Mouse (Mus musculus): Measurements from ENCODE around the gene Gm5868. TPM values are rescaled to one million over a fixed set of nuclear protein-coding genes. Genes with fewer than 3 reads are reported as not detected.

Gm5868 gene
- not detected for total RNA-seq (2023)

GRCm38 (mm10) chr5:72587192-72587681, at the start of gene Gm5868:
TSS of gene Gm5868 (minus strand) at chr5:72587551.

DNA sequence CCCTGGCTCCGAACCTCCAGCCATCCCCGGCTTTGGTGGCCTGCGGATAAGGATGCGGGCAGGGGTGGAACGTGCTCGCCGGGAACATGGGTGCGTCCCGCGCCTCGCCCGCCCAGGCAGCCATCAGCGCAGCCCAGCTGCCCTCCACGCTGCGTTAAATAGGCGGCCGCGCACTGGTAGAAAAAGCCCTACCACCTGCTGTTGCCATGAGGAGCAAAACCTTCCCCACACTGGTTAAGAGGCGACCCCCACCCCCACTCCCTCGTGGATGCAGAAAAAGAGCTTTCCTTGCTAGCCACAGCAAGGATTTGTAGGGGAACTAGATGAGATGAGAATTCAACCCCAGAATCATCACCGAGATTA, 6.4 kb downstream of the Gm5868 start, which contains the start of gene Zar1:
Gene Zar1, minus strand, starts transcription at position 285 of the 363 bp plus-strand sequence.

DNA sequence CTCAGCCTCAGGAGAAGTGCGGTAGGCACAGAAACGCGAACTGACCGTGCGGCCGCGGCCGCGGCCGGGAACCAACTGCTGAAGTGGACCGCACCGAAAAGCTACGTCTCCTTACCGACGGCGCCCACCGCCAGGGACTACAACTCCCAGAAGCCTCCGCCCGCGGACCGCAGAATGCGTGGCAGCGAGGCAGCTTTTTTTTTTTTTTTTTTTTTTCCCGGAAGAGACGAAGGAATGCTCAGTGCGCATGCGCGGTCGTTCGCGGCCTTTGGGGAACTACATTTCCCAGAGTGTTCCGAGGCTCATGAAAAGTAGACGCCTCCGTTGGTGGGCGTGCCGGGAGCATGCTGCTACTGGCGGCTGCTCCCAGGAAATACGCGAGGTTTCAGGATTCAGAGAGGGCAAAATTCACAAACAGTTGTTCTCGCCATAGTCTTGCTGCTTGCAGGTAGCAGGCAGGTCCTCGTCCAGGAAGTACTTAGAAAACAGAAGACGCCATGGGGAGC, 27.8 kb downstream of the Gm5868 start, which contains the start of gene Nfxl1:
Gene Nfxl1, minus strand, starts transcription at position 141 of the 506 bp plus-strand sequence.

Other genes with a start within 250 kb of the Gm5868 start
- gene Corin, start 83.1 kb downstream of the Gm5868 start, total RNA-seq (2023): not detected
- gene Nfxl1, start 27.9 kb downstream of the Gm5868 start, total RNA-seq (2023): 9.3 TPM
- not detected for gene Zar1, start 6.3 kb downstream of the Gm5868 start, total RNA-seq (2023)
- gene Cnga1, start 56.7 kb upstream of the Gm5868 start, total RNA-seq (2023): 8.1 TPM
- 5.1 TPM for gene Nipal1, start 60.2 kb upstream of the Gm5868 start, total RNA-seq (2023)
- 190 TPM for gene Txk, start 165.2 kb upstream of the Gm5868 start, total RNA-seq (2023)

Measured in CD4-positive naive resting alpha-beta T cell, adult 76 days (primary cell).